Comparison of ENCODE assay signal across 8 mouse cellular contexts in the genomic region with DNA sequence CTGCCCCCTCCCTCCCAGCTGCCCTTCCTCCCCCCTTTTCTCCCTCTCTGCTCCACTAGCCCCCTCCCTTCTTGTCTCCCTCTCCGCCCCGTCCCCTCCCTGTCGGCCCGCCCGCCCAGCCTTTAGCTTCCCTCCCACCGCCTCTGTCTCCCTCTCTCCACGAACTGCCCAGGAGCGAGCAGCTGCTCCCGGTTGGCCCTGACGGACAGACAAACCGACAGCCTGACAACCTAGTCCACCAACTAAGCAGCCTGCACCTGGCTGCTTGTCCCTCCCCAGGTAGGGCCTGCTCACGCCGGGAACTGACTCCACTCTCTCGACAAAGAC. TPM values are rescaled to one million over a fixed set of nuclear protein-coding genes. Genes with fewer than 3 reads are reported as not detected.
DNase-seq lines count a peak whose midpoint lies in the region; ATAC-seq and TF ChIP-seq lines count a peak whose summit lies in the region.

Gene Bgn (plus strand): TSS at position 119 of the 327 bp plus-strand sequence.

- DNase-seq in adipocyte (ENCODE audit: low spot score): peak; percentile 50
- no peak for DNase-seq in gastrocnemius, adult 2 months
- DNase-seq in hindbrain, embryonic 14.5 days (ENCODE audit: low spot score): no peak
- DNase-seq in ovary, postnatal 14 days (ENCODE audit: low spot score): no peak
- no peak for DNase-seq in cerebellum, postnatal 36 days

- H3K9ac ChIP-seq in hindbrain, embryonic 14.5 days: peak within 1 kb of the TSS; percentile 16; the same call in 1 of the 2 replicates
- H3K9ac ChIP-seq in limb, embryonic 15.5 days: peak within 1 kb of the TSS; percentile 48
- H3K9ac ChIP-seq in stomach, embryonic 14.5 days (replicated peaks; ENCODE audit: low read depth, low read length): 0 out of 2 replicates have a peak within 1 kb of the TSS, but pooled peaks have one; percentile 6

- peaks cover 12% of the 10 kb centered on the region for H3K36me3 ChIP-seq in C2C12 (ENCODE audit: control insufficient read depth, insufficient read depth)
- H3K36me3 ChIP-seq in hindbrain, embryonic 14.5 days (replicated peaks; ENCODE audit: control insufficient read depth, insufficient read depth): no peaks in the 10 kb centered on the region
- H3K36me3 ChIP-seq in limb, embryonic 15.5 days: no peaks in the 10 kb centered on the region
- H3K36me3 ChIP-seq in stomach, embryonic 14.5 days (ENCODE audit: control insufficient read depth, insufficient read depth, low read length): no peaks in the 10 kb centered on the region

- TF ChIP-seq CTCF in C2C12 (IDR thresholded peaks at IDR 0.05; ENCODE audit: control insufficient read depth, insufficient read depth, insufficient read length): no peak
- no peak for TF ChIP-seq CTCF in gastrocnemius, adult 2 months (IDR thresholded peaks at IDR 0.05)

- no peaks in the 10 kb centered on the region for H3K4me1 ChIP-seq in hindbrain, embryonic 14.5 days (replicated peaks; ENCODE audit: control insufficient read depth, insufficient read depth, low read length)
- H3K4me1 ChIP-seq in limb, embryonic 15.5 days: peaks cover 31% of the 10 kb centered on the region
- H3K4me1 ChIP-seq in stomach, embryonic 14.5 days (ENCODE audit: control insufficient read depth, insufficient read depth, low read length): 0 out of 2 replicates have a peak, but pooled peaks cover 6% of the 10 kb centered on the region

- intact Hi-C loops in gastrocnemius, adult 2 months (cut with DNase I): no loop called here

- H3K79me2 ChIP-seq in C2C12 (ENCODE audit: control insufficient read depth, insufficient read depth): peaks cover 56% of the 10 kb centered on the region

- H3ac ChIP-seq in C2C12 (ENCODE audit: control insufficient read depth, insufficient read length, low read depth): peak within 1 kb of the TSS; percentile 65

- H3K9me3 ChIP-seq in hindbrain, embryonic 14.5 days (ENCODE audit: control insufficient read depth, low read length): no peaks in the 10 kb centered on the region
- H3K9me3 ChIP-seq in limb, embryonic 15.5 days: no peaks in the 10 kb centered on the region
- H3K9me3 ChIP-seq in stomach, embryonic 14.5 days (ENCODE audit: control insufficient read depth, low read depth, low read length): no peaks in the 10 kb centered on the region

- H3K79me3 ChIP-seq in C2C12 (ENCODE audit: low read depth): peaks cover 34% of the 10 kb centered on the region

- H3K27me3 ChIP-seq in C2C12 (ENCODE audit: control insufficient read depth, insufficient read depth, insufficient read length): no peaks in the 10 kb centered on the region
- no peaks in the 10 kb centered on the region; the same call in 1 of the 2 replicates for H3K27me3 ChIP-seq in hindbrain, embryonic 14.5 days (ENCODE audit: control insufficient read depth, insufficient read depth, low read length)
- peaks cover 5% of the 10 kb centered on the region; the same call in 1 of the 2 replicates for H3K27me3 ChIP-seq in limb, embryonic 15.5 days
- no peaks in the 10 kb centered on the region for H3K27me3 ChIP-seq in stomach, embryonic 14.5 days (ENCODE audit: control insufficient read depth, insufficient read depth, low read length)

- ATAC-seq in hindbrain, embryonic 14.5 days (ENCODE audit: low FRiP score): no peak
- ATAC-seq in limb, embryonic 15.5 days (ENCODE audit: insufficient number of reproducible peaks, low FRiP score, low TSS enrichment, low read depth): peak; percentile 69
- ATAC-seq in stomach, embryonic 14.5 days (ENCODE audit: insufficient number of reproducible peaks, insufficient read depth, low FRiP score, low read depth): no peak

- H3K27ac ChIP-seq in gastrocnemius, adult 2 months: peak within 1 kb of the TSS; percentile 79
- no peak within 1 kb of the TSS for H3K27ac ChIP-seq in hindbrain, embryonic 14.5 days
- peak within 1 kb of the TSS; percentile 86 for H3K27ac ChIP-seq in limb, embryonic 15.5 days
- H3K27ac ChIP-seq in stomach, embryonic 14.5 days (ENCODE audit: low read length): peak within 1 kb of the TSS; percentile 52; the same call in 1 of the 2 replicates

- H3K4me3 ChIP-seq in C2C12 (ENCODE audit: insufficient read depth, poor library complexity, severe bottlenecking): peak within 1 kb of the TSS; percentile 41
- peak within 1 kb of the TSS; percentile 67 for H3K4me3 ChIP-seq in gastrocnemius, adult 2 months
- peak within 1 kb of the TSS; percentile 14; the same call in 1 of the 2 replicates for H3K4me3 ChIP-seq in hindbrain, embryonic 14.5 days (replicated peaks; ENCODE audit: low read length)
- peak within 1 kb of the TSS; percentile 46 for H3K4me3 ChIP-seq in limb, embryonic 15.5 days
- H3K4me3 ChIP-seq in stomach, embryonic 14.5 days (ENCODE audit: low read depth, low read length): peak within 1 kb of the TSS; percentile 27

- peak within 1 kb of the TSS; percentile 24 for H3K4me2 ChIP-seq in hindbrain, embryonic 14.5 days (replicated peaks)
- peak within 1 kb of the TSS; percentile 48 for H3K4me2 ChIP-seq in limb, embryonic 15.5 days
- H3K4me2 ChIP-seq in stomach, embryonic 14.5 days (replicated peaks; ENCODE audit: low read depth, low read length): peak within 1 kb of the TSS; percentile 49

- 20% methylated on average over 9 of the region's 14 CpGs for WGBS in hindbrain, embryonic 14.5 days
- 35% methylated on average over 8 of the region's 14 CpGs for WGBS in limb, embryonic 15.5 days
- 28% methylated on average over 8 of the region's 14 CpGs for WGBS in stomach, embryonic 14.5 days

TF ChIP-seq in C2C12, 6 proteins besides CTCF, POLR2A, EP300 and RAD21:
- no peak for TF ChIP-seq FOSL1 (IDR thresholded peaks at IDR 0.05; ENCODE audit: insufficient read depth, low read length, poor library complexity, severe bottlenecking)
- TF ChIP-seq MYOD1 (IDR thresholded peaks at IDR 0.05; ENCODE audit: control insufficient read depth, insufficient read length, low read depth): no peak
- no peak for TF ChIP-seq MAX (IDR thresholded peaks at IDR 0.05)
- no peak for TF ChIP-seq MYOG (IDR thresholded peaks at IDR 0.05; ENCODE audit: control insufficient read depth, extremely low read depth, insufficient read length)
- TF ChIP-seq CEBPB (IDR thresholded peaks at IDR 0.05; ENCODE audit: low read depth): no peak
- no peak for TF ChIP-seq USF1 (IDR thresholded peaks at IDR 0.05; ENCODE audit: low read depth)

RNA-seq across cellular contexts. Expression of gene Bgn, which starts in this region (rescaled TPM):
- polyA plus RNA-seq in C2C12 (2012; fragmentation: generic; extraction: Trizol): 731 TPM
- total RNA-seq in gastrocnemius, adult 2 months (2021): 10 to 100 TPM; 37.5 to 70.6 TPM
- 35.0 and 40.7 TPM in 2 replicates for polyA plus RNA-seq in hindbrain, embryonic 14.5 days (2014; fragmentation: Nextera tagmentation; extraction: Ambion mirVana)
- polyA plus RNA-seq in limb, embryonic 15.5 days (2015; fragmentation: Nextera tagmentation; extraction: Ambion mirVana): 243 and 288 TPM in 2 replicates
- 95.7 and 104 TPM in 2 replicates for polyA plus RNA-seq in stomach, embryonic 14.5 days (2014; fragmentation: Nextera tagmentation; extraction: Ambion mirVana)

Comparison
In these comparisons a context has a peak if more than half of its experiments do, and no peak if none do; other contexts are left out.
1. H3K4me3 ChIP-seq: peak in every context shown above with its lines; median percentile 67 in gastrocnemius, adult 2 months; 46 in limb, embryonic 15.5 days; 41 in C2C12; 27 in stomach, embryonic 14.5 days; 14 in hindbrain, embryonic 14.5 days.